Mouse (Mus musculus) testis, postnatal 14 days (tissue): Measurements from ENCODE around the gene B9d2.
"Not testable (repeated sequence)": the region's sequence is repeated elsewhere in the genome, so short reads cannot be mapped to it uniquely, and the experiment has no call there.

Source experiments
- DNase-seq: peaks from one replicate; pipeline ENCODE4 v3.0.0; 2021; ENCODE audit warnings: low spot score

B9d2 gene

DNA sequence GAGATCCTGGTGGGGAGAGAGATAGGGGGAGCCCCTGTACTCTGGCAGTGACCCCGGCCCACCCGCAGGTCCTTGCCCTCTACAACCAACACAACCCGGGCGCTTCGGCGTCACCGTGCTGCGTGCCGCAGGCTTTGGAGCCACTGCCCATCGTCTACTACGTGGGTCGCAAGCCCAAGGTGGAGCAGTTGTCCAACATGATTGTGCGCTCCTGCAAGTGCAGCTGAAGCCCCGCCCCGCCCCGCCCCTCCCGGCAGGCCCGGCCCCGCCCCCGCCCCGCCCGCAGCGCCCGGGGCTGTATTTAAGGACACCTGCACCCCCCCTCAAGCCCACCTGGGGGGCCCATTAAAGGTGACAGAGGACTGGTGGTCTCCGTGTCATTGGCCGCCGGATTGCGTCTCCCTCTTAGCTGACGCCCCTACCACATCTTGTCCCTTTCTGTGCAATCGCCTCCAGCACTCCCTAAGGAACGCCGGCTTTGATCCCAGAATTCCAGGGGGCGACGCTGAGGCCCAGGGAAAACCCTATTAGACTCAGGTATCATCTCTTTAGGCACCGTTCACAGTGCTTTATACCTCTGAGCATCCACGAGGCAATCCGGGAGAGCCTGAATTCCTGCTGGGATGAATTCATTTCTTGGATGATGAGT, 24.3 kb downstream of the B9d2 start:
- no peak for DNase-seq

GRCm38 (mm10) chr7:25705801-25706251, 25.2 kb downstream of the B9d2 start:
- DNase-seq, result no peak

- no peak for DNase-seq
These were observed 26.1 kb downstream of the B9d2 start for GRCm38 (mm10) chr7:25706578-25707170.

DNA sequence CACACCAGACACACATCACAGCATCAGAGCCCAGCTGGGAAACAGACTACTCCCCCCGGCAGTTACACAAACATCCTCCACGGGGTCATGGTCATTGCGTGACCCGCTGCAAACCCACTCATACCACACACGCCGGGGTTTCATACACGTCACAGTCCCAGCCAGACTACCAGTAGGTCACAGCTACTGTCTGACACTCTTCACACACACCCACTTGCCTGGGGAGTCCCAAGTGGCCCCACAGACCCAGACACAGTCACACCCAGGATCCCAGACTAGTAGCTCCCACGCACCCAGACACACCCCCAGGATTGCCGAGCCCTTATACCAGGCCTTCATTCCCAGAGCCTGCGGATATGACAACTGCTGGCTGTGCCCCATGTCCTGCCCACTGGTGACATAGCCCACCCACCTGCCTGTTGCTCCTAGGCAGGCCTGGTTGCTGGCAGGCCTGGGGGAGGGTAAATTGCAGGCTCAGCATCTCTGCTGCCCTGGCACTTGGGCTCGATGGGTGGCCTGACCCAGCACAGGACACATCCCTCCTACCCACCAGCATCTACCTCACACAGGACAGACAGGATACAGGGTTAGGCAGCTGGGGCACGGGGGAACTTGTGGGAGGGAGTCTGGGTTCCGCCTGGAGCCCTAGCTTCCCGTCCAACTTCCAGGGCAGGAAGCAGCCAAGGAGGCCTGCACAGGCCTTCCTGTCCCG, 27.2 kb downstream of the B9d2 start:
- peak; percentile 29 for DNase-seq

DNA sequence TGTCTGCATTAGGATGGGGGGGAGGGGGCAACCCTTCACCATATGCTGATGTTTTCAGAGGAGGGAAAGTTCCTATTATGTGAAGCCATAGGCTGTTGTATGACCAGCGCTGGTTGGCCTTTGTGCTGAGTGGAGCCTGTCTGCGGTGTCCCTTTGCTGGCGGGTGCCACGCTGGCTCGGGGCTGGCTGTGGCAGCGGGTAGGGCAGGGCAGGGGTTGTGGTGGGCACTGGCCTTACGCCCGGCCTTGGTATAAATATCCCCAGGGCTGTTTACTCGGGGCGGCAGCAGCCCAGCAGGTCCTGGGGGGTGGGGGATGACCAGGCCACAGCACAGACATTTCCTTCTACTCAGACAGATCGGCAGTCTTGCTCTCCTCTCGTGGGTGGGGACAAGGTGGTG, 29.4 kb downstream of the B9d2 start:
- DNase-seq, result no peak

DNA sequence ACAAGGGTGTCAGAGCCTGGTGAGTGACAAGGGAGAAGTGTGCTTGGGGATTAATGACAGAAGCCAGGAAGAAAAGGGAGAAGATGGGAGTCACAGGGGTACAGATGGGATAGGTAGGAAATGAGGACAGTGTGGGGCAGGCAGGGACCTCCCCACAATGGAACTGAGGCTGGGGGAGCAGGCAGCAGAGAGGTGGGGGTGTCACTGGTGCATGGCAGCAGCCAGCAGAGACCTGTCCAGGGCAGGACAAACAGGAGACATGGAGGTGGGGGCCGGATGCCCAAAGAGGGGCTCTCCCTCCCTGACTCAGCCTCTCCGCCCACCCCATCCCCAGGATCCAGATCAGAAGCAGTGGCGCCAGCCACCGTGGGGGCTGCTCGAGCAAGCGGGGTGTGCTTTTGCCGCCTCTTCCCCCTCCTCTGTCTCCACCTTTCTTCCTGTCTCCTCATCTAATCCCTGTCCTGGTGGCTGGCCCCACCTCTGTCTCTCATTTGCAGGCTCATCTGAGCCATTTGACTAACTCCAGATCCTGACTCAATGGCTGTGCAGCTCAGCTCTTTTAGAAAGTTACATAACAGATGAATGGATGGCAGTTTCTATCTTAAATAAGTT, 30.0 kb downstream of the B9d2 start:
- no peak for DNase-seq

GRCm38 (mm10) chr7:25711165-25711564, 30.6 kb downstream of the B9d2 start:
- no peak for DNase-seq

- DNase-seq, result no peak
These were observed 31.2 kb downstream of the B9d2 start for GRCm38 (mm10) chr7:25711731-25712197.

- DNase-seq, result no peak
These were observed 32.2 kb downstream of the B9d2 start for GRCm38 (mm10) chr7:25712801-25713200.

DNA sequence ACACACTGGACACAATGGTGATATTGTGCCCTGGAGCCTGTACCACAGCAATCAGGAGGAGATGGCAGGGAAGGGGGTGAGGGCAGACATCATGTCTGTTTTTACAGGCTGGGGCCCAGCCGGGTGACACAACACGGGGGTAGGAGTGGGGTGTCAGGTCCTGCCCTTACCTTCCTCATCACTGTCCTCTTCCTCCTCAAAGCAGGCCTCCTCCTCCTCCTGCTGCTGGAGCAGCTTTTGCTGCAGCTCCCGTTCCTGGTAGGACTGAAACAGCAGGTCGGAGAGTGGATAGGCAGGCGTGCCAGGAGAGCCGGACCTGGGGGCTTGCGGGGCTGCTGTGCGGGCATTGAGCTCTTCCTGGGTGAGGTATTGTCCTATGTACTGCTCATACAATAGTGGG, 34.0 kb downstream of the B9d2 start:
- no peak for DNase-seq

DNA sequence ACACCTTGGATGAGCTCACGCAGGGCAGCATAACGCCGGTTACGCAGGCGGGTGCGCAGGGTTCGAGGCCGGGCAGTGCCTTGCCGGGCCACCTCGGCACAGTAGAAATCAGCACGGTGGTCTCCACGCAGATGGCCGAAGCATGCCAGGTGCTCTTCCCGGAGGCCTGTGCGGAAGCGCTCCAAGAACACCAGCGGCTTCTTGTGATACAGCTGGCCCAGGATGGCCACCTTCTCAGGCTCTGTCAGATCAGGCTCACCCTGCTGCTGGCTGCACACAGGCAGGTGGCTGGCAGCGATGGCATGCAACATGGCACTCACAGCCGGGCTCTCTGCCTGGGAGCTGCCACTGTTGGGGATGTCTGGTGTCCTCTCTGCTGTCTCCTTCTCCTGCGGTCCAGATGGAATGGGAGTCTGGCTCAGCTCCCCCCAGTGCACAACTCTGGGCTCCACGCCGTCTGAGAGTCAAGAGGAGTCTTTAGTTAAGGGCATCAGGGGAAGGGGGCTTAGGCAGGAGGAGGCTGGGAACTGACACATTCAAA, 35.2 kb downstream of the B9d2 start:
- DNase-seq, result no peak

- DNase-seq, result no peak
These were observed 36.9 kb downstream of the B9d2 start for GRCm38 (mm10) chr7:25717478-25717877.

GRCm38 (mm10) chr7:25718788-25719417, 38.3 kb downstream of the B9d2 start, which contains the start of gene Ccdc97:
TSS of gene Ccdc97 (minus strand) at chr7:25719088.
- peak; percentile 91 for DNase-seq

- DNase-seq, result no peak
These were observed 39.4 kb downstream of the B9d2 start for GRCm38 (mm10) chr7:25719761-25720610.

GRCm38 (mm10) chr7:25720760-25721159, 40.2 kb downstream of the B9d2 start:
- DNase-seq, result no peak

GRCm38 (mm10) chr7:25721776-25722175, 41.2 kb downstream of the B9d2 start:
- DNase-seq, result not testable (repeated sequence)

- no peak for DNase-seq
These were observed 45.3 kb downstream of the B9d2 start for GRCm38 (mm10) chr7:25725886-25726285.

DNA sequence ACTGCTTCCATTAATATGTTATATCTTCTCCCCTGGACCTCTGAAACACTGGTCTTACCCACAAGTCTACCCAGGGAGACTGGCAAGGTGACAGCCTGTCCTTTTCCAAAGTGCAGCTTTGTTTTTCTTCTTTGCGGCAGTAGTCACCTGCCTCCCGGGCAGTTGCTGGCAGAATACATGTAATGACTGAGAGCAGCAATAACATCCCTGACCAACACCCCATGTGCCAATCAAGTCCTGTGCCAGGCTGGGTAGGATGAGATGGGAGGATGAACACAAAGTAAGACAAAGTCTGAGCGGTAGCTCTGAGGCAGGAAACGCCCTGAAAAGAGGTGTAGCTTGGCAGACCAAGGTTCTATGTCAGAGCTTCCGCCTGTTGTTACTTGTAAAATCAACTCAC, 47.2 kb downstream of the B9d2 start:
- no peak for DNase-seq

DNA sequence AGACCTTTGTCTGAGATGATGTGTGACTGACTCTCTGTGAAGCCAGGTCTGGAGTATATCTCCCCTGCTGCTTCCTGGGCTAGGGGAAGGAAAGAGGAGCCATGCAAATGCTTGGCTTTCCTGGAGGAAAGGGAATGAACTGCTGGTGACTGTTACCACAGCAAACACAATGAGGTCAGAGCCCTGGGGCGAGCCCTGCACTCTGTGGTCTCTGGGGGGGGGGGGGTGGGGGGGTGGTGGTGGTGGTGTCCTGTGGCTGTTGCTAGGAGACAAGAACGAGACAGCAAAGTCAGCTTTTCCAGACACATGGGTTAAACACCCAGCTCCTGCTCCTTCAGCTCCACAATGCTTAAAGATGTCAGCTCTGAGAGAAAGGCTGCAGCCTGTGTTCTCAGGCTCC, 48.8 kb downstream of the B9d2 start:
- DNase-seq, result no peak

DNA sequence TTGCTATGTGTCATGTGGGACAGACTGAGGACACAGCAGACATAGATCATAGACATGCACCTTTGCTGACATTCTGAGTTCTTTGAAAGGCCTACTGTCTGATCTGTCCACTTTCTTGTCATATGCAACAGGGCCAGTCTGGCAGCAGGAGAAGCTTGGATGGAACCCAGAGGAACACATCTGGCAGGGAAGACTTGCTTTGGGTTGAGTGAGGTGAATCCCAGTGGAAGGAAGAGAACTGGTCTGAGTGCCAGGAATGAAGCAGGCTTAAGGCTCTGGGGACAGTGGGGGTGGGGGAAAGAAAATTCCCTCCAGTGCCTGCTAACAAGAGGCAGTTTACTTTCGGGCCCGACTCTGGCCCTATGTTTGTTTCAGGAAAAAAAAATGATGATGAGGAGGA, 49.3 kb downstream of the B9d2 start:
- peak; percentile 46 for DNase-seq
